In the genomic region with DNA sequence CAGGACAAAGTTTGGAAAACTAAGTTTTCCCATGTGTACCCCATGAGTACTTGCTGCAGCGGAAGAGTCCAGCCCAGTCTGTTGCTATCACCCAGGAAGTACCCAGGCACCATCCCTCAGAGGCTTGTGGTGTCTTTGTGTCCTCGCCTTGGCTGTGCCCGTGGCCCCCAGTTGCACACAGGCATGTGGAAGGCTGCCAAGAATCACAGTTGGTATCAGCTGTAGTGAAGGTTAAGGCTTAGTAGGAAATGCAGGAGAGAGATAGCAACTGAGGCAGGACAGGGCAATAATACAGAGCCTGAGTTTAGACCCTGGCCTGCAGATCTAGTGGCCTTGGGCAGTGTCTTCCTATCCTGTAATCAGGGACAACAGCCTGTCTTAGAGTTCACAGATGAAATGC, we compare ENCODE assay signal across 26 mouse cellular contexts. TPM values are rescaled to one million over a fixed set of nuclear protein-coding genes. Genes with fewer than 3 reads are reported as not detected.
A peak's percentile ranks its signal among the peaks of the same experiment; 100 is the strongest.
DNase-seq lines count a peak whose midpoint lies in the region; ATAC-seq lines count a peak whose summit lies in the region.
"Had no signal": no experiment of that assay in that cellular context is flagged by ENCODE, and none has a peak within 500 bp of the region (broad histone marks: within the 10 kb centered on the region; RNA-seq: fewer than 3 reads in every experiment).

No protein-coding gene starts in this region.

- no peak overlapping the region for H3K4me2 ChIP-seq in heart, embryonic 16.5 days (ENCODE audit: low read depth, low read length)
- H3K4me2 ChIP-seq: hindbrain, embryonic 12.5 days had no signal

- peak; percentile 65 for ATAC-seq in heart, embryonic 16.5 days (replicated peaks; ENCODE audit: extremely low read depth, insufficient read depth, low FRiP score)
- ATAC-seq in megakaryocyte progenitor cell, adult 5-6 weeks (replicated peaks; ENCODE audit: poor library complexity) = 0 out of 2 replicates have a peak, but pooled peaks have one; percentile 23

- H3K4me1 ChIP-seq in heart, embryonic 16.5 days (ENCODE audit: control insufficient read depth, insufficient read depth, low read length) = peaks cover 9% of the 10 kb centered on the region; the same call in 1 of the 2 replicates
- H3K4me1 ChIP-seq: limb, embryonic 10.5 days had no signal

- DNase-seq in heart, adult 9 months (ENCODE audit: low spot score in 2 of 2) = no peak
- peak; percentile 44 for DNase-seq in adrenal gland, adult 8-10 months
- DNase-seq in adrenal gland, postnatal 14 days = peak; percentile 70
- DNase-seq in retina, postnatal 1 day = no peak
- no peak for DNase-seq in spleen, adult 12 weeks (ENCODE audit: low spot score)
- DNase-seq: cerebellum, postnatal 36 days; gastrocnemius, adult 2 months; heart, adult 18-20 months; heart, postnatal 14 days; kidney, adult 9 months; kidney, postnatal 25 days; lung, adult 2 months; lung, postnatal 36 days; thymus, postnatal 14 days had no signal

- 40% methylated on average over 3 of the region's 3 CpGs for WGBS in heart, embryonic 16.5 days

- H3K9me3 ChIP-seq in heart, embryonic 16.5 days (replicated peaks; ENCODE audit: control insufficient read depth, low read length) = no peaks in the 10 kb centered on the region
- H3K9me3 ChIP-seq: forebrain, embryonic 10.5 days; hindbrain, embryonic 12.5 days; midbrain, embryonic 10.5 days had no signal

- no peaks in the 10 kb centered on the region for H3K36me3 ChIP-seq in heart, embryonic 16.5 days (ENCODE audit: control insufficient read depth, insufficient read depth)
- H3K36me3 ChIP-seq: forebrain, embryonic 10.5 days; hindbrain, embryonic 12.5 days; limb, embryonic 10.5 days; midbrain, embryonic 10.5 days had no signal

- no peak overlapping the region for H3K9ac ChIP-seq in heart, embryonic 16.5 days (ENCODE audit: low read length)
- H3K9ac ChIP-seq: hindbrain, embryonic 12.5 days had no signal

- H3K4me3 ChIP-seq in heart, embryonic 16.5 days (ENCODE audit: low read length) = no peak overlapping the region
- H3K4me3 ChIP-seq: forebrain, embryonic 10.5 days; gastrocnemius, adult 2 months; hindbrain, embryonic 12.5 days; limb, embryonic 10.5 days; midbrain, embryonic 10.5 days had no signal

- H3K27ac ChIP-seq in heart, embryonic 16.5 days (ENCODE audit: low read length) = no peak overlapping the region
- H3K27ac ChIP-seq: forebrain, embryonic 10.5 days; gastrocnemius, adult 2 months; limb, embryonic 10.5 days; midbrain, embryonic 10.5 days had no signal

- H3K27me3 ChIP-seq in heart, embryonic 16.5 days (ENCODE audit: control insufficient read depth, insufficient read depth, low read length) = no peaks in the 10 kb centered on the region
- H3K27me3 ChIP-seq: hindbrain, embryonic 12.5 days had no signal

RNA-seq across cellular contexts. Expression of gene Tmco4, which starts 47.7 kb away (rescaled TPM):
- 7.0 and 8.3 TPM in 2 replicates for polyA plus RNA-seq in heart, embryonic 16.5 days (2015; fragmentation: Nextera tagmentation; extraction: Ambion mirVana)
- 10 to 100 TPM; 19.1 to 23.0 (median 21.1) TPM for total RNA-seq in adrenal gland, adult 8-10 months (2022)
- 14.0 and 15.8 TPM in 2 replicates for total RNA-seq in adrenal gland, postnatal 14 days (2021)
- 8.3 and 9.5 TPM in 2 replicates for total RNA-seq in megakaryocyte progenitor cell, adult 5-6 weeks (2015)
- total RNA-seq in megakaryocyte progenitor cell, adult 5-6 weeks (2017) = 19.6 and 26.9 TPM in 2 replicates

RNA-seq across cellular contexts. Expression of gene Rnf186, which starts 53.5 kb away (rescaled TPM):
- polyA plus RNA-seq in heart, embryonic 16.5 days (2015; fragmentation: Nextera tagmentation; extraction: Ambion mirVana) = 0.29 and 0.66 TPM in 2 replicates
- total RNA-seq in adrenal gland, adult 8-10 months (2022) = not detected
- total RNA-seq in adrenal gland, postnatal 14 days (2021) = not detected in 2 replicates
- total RNA-seq in megakaryocyte progenitor cell, adult 5-6 weeks (2015) = not detected in 2 replicates
- not detected in 2 replicates for total RNA-seq in megakaryocyte progenitor cell, adult 5-6 weeks (2017)
- total RNA-seq: gastrocnemius, adult 2 months; heart, adult 18-20 months; layer of hippocampus, adult 8-10 months; left cerebral cortex, adult 18-20 months; monocyte, adult 5-6 weeks had no signal
- polyA plus RNA-seq: forebrain, embryonic 10.5 days; hindbrain, embryonic 12.5 days; limb, embryonic 10.5 days; liver, embryonic 11.5 days; midbrain, embryonic 10.5 days; neural tube, embryonic 11.5 days; testis, adult 2 months had no signal

RNA-seq across cellular contexts. Expression of gene Htr6, which starts 55.0 kb away (rescaled TPM):
- polyA plus RNA-seq in heart, embryonic 16.5 days (2015; fragmentation: Nextera tagmentation; extraction: Ambion mirVana) = not detected in 2 replicates
- total RNA-seq in adrenal gland, adult 8-10 months (2022) = under 1 TPM; 0.48 to 0.99 (median 0.84) TPM
- 0.15 TPM in 1 of 2 replicates, not detected in the other for total RNA-seq in adrenal gland, postnatal 14 days (2021)
- not detected in 2 replicates for total RNA-seq in megakaryocyte progenitor cell, adult 5-6 weeks (2015)
- not detected in 2 replicates for total RNA-seq in megakaryocyte progenitor cell, adult 5-6 weeks (2017)
- total RNA-seq: gastrocnemius, adult 2 months; heart, adult 18-20 months; heart, postnatal 14 days; monocyte, adult 5-6 weeks had no signal
- polyA plus RNA-seq: hindbrain, embryonic 12.5 days; limb, embryonic 10.5 days; liver, embryonic 11.5 days; midbrain, embryonic 10.5 days had no signal

Comparison
In these comparisons a context has a peak if more than half of its experiments do, and no peak if none do; other contexts are left out.
1. DNase-seq: peak in adrenal gland, adult 8-10 months (single experiment) and adrenal gland, postnatal 14 days (single experiment); none in heart, adult 9 months (0 of 2), retina, postnatal 1 day (single experiment) and spleen, adult 12 weeks (single experiment).